Mouse (Mus musculus): ENCODE data around the gene Ubqln4. TPM values are rescaled to one million over a fixed set of nuclear protein-coding genes. Genes with fewer than 3 reads are reported as not detected.
A peak's percentile ranks its signal among the peaks of the same experiment; 100 is the strongest.

The Ubqln4 gene
- polyA plus RNA-seq, 1 experiment from 2014 or later = 68.5 TPM

- DNase-seq = no peak
- peak overlapping the region; percentile 82 for H3K27ac ChIP-seq (ENCODE audit: low read depth)
- H3K4me1 ChIP-seq (ENCODE audit: insufficient read depth) = peaks cover 28% of the 10 kb centered on the region
- H3K9me3 ChIP-seq (ENCODE audit: low read depth, low read length) = no peaks in the 10 kb centered on the region
- no peak for TF ChIP-seq CTCF (IDR thresholded peaks at IDR 0.05; ENCODE audit: low read depth)
- no peaks in the 10 kb centered on the region for H3K36me3 ChIP-seq (ENCODE audit: insufficient read depth)
- no peaks in the 10 kb centered on the region for H3K27me3 ChIP-seq (ENCODE audit: insufficient read depth, low read length)
- 41% methylated on average over 13 of the region's 13 CpGs for WGBS
- peak overlapping the region; percentile 40 for H3K9ac ChIP-seq
- ATAC-seq (ENCODE audit: insufficient read depth) = no peak
- H3K4me3 ChIP-seq (ENCODE audit: low read depth, low read length) = peak overlapping the region; percentile 32
- peak overlapping the region; percentile 63 for H3K4me2 ChIP-seq
These were observed 42.9 kb upstream of the Ubqln4 start for GRCm38 (mm10) chr3:88510421-88511289.

- Histone ChIP-seq H3K9me3 (ENCODE audit: low read depth, low read length) (no peaks in the 10 kb centered on the region), H3K27ac (ENCODE audit: low read depth) (no peak overlapping the region), H3K4me2 (no peak overlapping the region), H3K36me3 (ENCODE audit: insufficient read depth) (no peaks in the 10 kb centered on the region), H3K4me1 (ENCODE audit: insufficient read depth) (peaks cover 28% of the 10 kb centered on the region), H3K4me3 (ENCODE audit: low read depth, low read length) (no peak overlapping the region), H3K27me3 (ENCODE audit: insufficient read depth, low read length) (no peaks in the 10 kb centered on the region), H3K9ac (no peak overlapping the region)
- ATAC-seq (ENCODE audit: insufficient read depth) (no peak), DNase-seq (no peak)
- TF ChIP-seq CTCF (IDR thresholded peaks at IDR 0.05; ENCODE audit: low read depth) = 0 out of 2 replicates have a peak, but pooled peaks have one; percentile 3
- WGBS = 44% methylated on average over 4 of the region's 4 CpGs
These were observed 42.0 kb upstream of the Ubqln4 start for GRCm38 (mm10) chr3:88511559-88511958.

GRCm38 (mm10) chr3:88512141-88512895 lies 41.2 kb upstream of the Ubqln4 start:
- Histone ChIP-seq H3K27ac (ENCODE audit: low read depth) (peak overlapping the region; percentile 55; the same call in 1 of the 2 replicates), H3K9ac (no peak overlapping the region), H3K9me3 (ENCODE audit: low read depth, low read length) (no peaks in the 10 kb centered on the region), H3K4me1 (ENCODE audit: insufficient read depth) (peaks cover 28% of the 10 kb centered on the region), H3K27me3 (ENCODE audit: insufficient read depth, low read length) (no peaks in the 10 kb centered on the region), H3K4me2 (0 out of 2 replicates have a peak overlapping the region, but pooled peaks have one; percentile 7), H3K4me3 (ENCODE audit: low read depth, low read length) (no peak overlapping the region), H3K36me3 (ENCODE audit: insufficient read depth) (no peaks in the 10 kb centered on the region)
- WGBS = 36% methylated on average over 6 of the region's 6 CpGs
- no peak for TF ChIP-seq CTCF (IDR thresholded peaks at IDR 0.05; ENCODE audit: low read depth)
- no peak for ATAC-seq (ENCODE audit: insufficient read depth)
- DNase-seq = peak; percentile 51

- Histone ChIP-seq H3K27ac (ENCODE audit: low read depth) (peak overlapping the region; percentile 31; the same call in 1 of the 2 replicates), H3K36me3 (ENCODE audit: insufficient read depth) (no peaks in the 10 kb centered on the region), H3K4me2 (0 out of 2 replicates have a peak overlapping the region, but pooled peaks have one; percentile 7), H3K9ac (no peak overlapping the region), H3K9me3 (ENCODE audit: low read depth, low read length) (no peaks in the 10 kb centered on the region), H3K27me3 (ENCODE audit: insufficient read depth, low read length) (no peaks in the 10 kb centered on the region), H3K4me3 (ENCODE audit: low read depth, low read length) (no peak overlapping the region), H3K4me1 (ENCODE audit: insufficient read depth) (peaks cover 28% of the 10 kb centered on the region)
- ATAC-seq (ENCODE audit: insufficient read depth) = no peak
- no peak for DNase-seq
- 28% methylated on average over 15 of the region's 15 CpGs for WGBS
- no peak for TF ChIP-seq CTCF (IDR thresholded peaks at IDR 0.05; ENCODE audit: low read depth)
These were observed 40.5 kb upstream of the Ubqln4 start for GRCm38 (mm10) chr3:88512896-88513545.

GRCm38 (mm10) chr3:88513546-88514115 lies 39.9 kb upstream of the Ubqln4 start:
- Histone ChIP-seq H3K4me1 (ENCODE audit: insufficient read depth) (peaks cover 28% of the 10 kb centered on the region), H3K27ac (ENCODE audit: low read depth) (no peak overlapping the region; the same call in 1 of the 2 replicates), H3K36me3 (ENCODE audit: insufficient read depth) (no peaks in the 10 kb centered on the region), H3K4me3 (ENCODE audit: low read depth, low read length) (no peak overlapping the region), H3K9me3 (ENCODE audit: low read depth, low read length) (no peaks in the 10 kb centered on the region), H3K4me2 (no peak overlapping the region), H3K27me3 (ENCODE audit: insufficient read depth, low read length) (no peaks in the 10 kb centered on the region), H3K9ac (no peak overlapping the region)
- DNase-seq (no peak), ATAC-seq (ENCODE audit: insufficient read depth) (no peak)
- no peak for TF ChIP-seq CTCF (IDR thresholded peaks at IDR 0.05; ENCODE audit: low read depth)
- 67% methylated on average over 7 of the region's 7 CpGs for WGBS

- no peaks in the 10 kb centered on the region for H3K36me3 ChIP-seq (ENCODE audit: insufficient read depth)
- H3K4me3 ChIP-seq (ENCODE audit: low read depth, low read length) = no peak overlapping the region
- no peak overlapping the region for H3K27ac ChIP-seq (ENCODE audit: low read depth)
- no peak for DNase-seq
- no peak overlapping the region for H3K9ac ChIP-seq
- TF ChIP-seq CTCF (IDR thresholded peaks at IDR 0.05; ENCODE audit: low read depth) = no peak
- H3K4me2 ChIP-seq = no peak overlapping the region
- H3K27me3 ChIP-seq (ENCODE audit: insufficient read depth, low read length) = no peaks in the 10 kb centered on the region
- peaks cover 25% of the 10 kb centered on the region for H3K4me1 ChIP-seq (ENCODE audit: insufficient read depth)
- no peak for ATAC-seq (ENCODE audit: insufficient read depth)
- WGBS = 62% methylated on average over 10 of the region's 10 CpGs
- no peaks in the 10 kb centered on the region for H3K9me3 ChIP-seq (ENCODE audit: low read depth, low read length)
These were observed 39.1 kb upstream of the Ubqln4 start for GRCm38 (mm10) chr3:88514231-88515094.

Data from lung, embryonic 14.5 days (tissue).